Mouse (Mus musculus) embryonic stem cell, embryonic (primary cell): ENCODE data around the gene Ppt2.

ENCODE experiments used
- CTCF ChIA-PET, 4 experiments: fragments of 300-600 bp in 2 of 4; fragments of 350-600 bp in 2 of 4; sonication (Branson Sonifier 250); formaldehyde crosslinking; loops; one replicate each; lab custom pipeline; 2022; ENCODE audit warnings: inconsistent platforms in 2 of 4; lab: Charles Lee
- POLR2A ChIA-PET, 4 experiments: fragments of 300-600 bp in 2 of 4; fragments of 350-600 bp in 2 of 4; sonication (Branson Sonifier 250); formaldehyde crosslinking; loops; one replicate each; lab custom pipeline; 2022; ENCODE audit warnings: antibody characterized with exemption in 4 of 4, inconsistent platforms in 1 of 4; lab: Charles Lee

Gene Ppt2

DNA sequence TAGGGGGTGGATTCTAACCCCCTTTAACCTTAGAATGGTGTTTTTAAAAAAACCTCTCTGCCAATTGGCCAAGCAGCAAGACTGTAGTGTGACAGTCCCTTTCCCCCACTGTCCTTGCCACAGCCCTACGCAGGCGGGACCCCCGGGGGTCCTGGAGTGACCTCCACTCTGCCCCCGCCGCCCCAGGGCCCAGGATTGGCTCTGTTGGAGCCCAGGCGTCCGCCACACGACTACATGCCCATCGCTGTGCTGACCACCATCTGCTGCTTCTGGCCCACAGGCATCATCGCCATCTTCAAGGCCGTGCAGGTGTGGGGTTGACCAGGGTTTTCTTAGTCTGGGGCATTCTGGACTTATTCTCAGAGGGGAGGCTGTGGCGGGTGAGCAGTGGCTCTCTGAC lies 3.3 kb upstream of the Ppt2 start:
- CTCF ChIA-PET = interaction anchor here in 1 of 4 experiments (1.6 kb wide), 1 partner anchor 13 kb away, joined by 10 read pairs; no protein-coding TSS in a partner anchor

DNA sequence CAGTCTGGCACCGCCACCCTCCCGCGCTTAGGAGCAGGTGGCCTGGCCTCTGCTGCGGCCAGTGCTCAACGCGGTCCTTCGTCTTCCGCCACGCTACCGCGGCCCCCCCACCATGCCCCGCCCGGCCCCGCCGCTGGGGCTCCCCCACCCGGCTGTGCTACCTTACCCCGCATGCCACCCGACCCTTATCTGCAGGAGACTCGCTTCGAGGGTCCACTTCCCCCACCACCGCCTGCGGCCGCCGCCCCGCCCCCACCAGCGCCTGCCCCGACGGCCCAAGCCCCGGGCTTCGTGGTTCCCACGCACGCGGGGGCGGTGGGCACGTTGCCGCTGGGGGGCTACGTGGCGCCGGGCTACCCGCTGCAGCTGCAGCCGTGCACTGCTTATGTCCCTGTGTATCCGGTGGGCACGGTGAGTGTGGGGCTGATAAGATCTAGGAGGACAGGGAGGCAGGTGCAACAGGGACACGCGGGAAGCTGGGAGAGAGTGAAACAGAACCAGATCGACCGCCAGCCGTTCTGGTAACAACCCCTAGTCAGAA lies 2.5 kb upstream of the Ppt2 start:
- ChIA-PET POLR2A (no interaction called here), CTCF (no interaction called here)

More for the DNA sequence above, 3.3 kb upstream of the Ppt2 start:
- POLR2A ChIA-PET = interaction anchor here in 1 of 4 experiments (1.8 kb wide), 1 partner anchor 13 kb away, joined by 18 read pairs; the partner anchor contains the start of gene Fkbpl

DNA sequence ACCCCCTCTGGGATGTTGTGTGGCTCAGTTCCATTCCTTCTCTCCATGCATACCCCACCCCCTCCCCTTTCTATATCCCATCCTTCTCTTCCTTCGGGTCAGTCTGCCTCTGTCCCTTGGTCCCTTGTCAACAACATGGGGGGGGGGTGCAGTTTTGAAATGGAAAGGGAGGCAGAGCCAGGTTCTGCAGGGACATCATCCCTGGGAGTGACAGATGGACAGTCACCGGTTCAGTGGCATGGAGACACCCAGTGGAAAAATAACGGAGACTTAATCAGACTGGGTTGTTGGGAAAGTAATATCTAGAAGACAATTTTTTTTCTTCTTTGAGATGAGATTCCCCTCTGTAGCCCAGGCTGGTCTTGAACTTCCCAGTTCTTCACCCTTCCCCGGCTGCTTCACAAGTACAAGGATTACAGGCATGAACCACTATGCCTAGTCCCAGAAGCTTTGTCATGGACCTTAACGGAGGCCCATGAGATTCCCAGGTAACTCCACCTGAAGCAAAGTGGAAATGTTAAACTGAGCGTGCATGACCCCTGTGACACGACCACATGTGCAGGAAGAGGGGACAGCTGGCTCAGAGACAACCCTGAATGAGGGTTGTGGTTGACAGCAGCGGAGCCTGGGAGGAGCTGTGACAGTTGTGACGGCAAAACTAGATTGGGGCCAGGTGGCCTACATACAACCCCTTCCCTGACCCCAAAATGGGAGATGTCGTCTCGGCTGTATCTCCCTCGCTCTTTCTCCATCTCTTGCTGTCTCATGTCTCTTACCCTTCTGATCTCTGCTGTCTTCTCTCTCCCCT lies 1.7 kb upstream of the Ppt2 start:
- ChIA-PET POLR2A (interaction anchor here in 2 of 4 experiments (0.7 to 3.1 kb wide), 4 partner anchors 17 to 521 kb away, joined by 3 to 11 read pairs (median 6); partner anchors contain the start of gene Atf6b (in 1 of the 2)), CTCF (interaction anchor here in 1 of 4 experiments (1.2 kb wide), 1 partner anchor 11 kb away, joined by 6 read pairs; no protein-coding TSS in a partner anchor)

DNA sequence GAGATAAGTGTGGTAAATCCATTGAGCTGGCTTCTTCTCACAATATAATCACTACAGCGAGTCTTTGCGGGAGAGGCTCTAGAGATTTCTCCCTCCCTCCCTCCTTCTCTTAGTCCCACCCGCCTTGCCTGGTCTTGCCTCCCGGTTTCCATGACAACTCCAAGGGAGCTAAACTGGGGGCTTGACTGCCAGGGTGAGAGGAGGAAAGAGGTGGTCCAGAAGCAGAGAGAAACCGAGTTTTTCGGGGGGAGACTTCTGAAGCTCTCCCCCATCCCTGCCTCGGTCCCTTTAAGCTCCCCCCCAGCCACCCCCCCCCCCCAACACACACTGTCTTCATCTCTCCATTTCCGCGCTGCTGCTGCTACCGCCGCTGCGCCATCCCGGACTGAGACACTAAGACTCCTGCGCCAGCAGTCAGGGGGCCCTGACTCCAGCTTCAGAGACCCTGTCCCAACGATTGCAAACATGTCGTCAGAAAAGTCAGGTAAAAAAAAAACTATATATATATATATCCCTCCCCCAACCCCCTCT lies 976 bp upstream of the Ppt2 start, which contains the start of gene Prrt1:
Prrt1 (plus strand) TSS at position 313 of the 531 bp plus-strand sequence.
- CTCF ChIA-PET = interaction anchor here in 1 of 4 experiments (1.2 kb wide), 1 partner anchor 10 kb away, joined by 6 read pairs; no protein-coding TSS in a partner anchor
- POLR2A ChIA-PET = interaction anchor here in 3 of 4 experiments (0.6 to 3.1 kb wide), 10 partner anchors 17 to 520 kb away, joined by 3 to 11 read pairs (median 3); partner anchors contain the start of gene Atf6b (in 2 of the 3)

DNA sequence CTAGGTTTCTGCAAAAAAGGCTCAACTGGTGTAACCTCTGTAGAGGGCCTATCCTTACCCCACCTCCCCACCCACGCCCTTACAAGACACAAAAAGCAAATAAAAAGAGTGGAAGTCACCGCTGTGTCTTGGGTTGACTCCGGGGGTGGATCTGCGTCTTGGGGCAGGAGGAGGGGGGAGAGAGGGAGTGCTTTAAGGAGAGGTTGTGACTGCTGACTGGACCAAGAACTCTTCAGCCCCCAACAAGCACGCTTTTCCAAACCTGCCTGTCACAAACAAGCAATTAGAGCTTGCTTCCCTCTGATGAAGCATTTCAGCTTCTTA lies 296 bp upstream of the Ppt2 start:
- ChIA-PET CTCF (no interaction called here), POLR2A (interaction anchor here in 3 of 4 experiments (0.6 to 3.1 kb wide), 8 partner anchors 16 to 324 kb away, joined by 3 to 11 read pairs (median 4); partner anchors contain the start of genes Atf6b (in 1 of the 3) and Fkbpl (in 1 of the 3))

DNA sequence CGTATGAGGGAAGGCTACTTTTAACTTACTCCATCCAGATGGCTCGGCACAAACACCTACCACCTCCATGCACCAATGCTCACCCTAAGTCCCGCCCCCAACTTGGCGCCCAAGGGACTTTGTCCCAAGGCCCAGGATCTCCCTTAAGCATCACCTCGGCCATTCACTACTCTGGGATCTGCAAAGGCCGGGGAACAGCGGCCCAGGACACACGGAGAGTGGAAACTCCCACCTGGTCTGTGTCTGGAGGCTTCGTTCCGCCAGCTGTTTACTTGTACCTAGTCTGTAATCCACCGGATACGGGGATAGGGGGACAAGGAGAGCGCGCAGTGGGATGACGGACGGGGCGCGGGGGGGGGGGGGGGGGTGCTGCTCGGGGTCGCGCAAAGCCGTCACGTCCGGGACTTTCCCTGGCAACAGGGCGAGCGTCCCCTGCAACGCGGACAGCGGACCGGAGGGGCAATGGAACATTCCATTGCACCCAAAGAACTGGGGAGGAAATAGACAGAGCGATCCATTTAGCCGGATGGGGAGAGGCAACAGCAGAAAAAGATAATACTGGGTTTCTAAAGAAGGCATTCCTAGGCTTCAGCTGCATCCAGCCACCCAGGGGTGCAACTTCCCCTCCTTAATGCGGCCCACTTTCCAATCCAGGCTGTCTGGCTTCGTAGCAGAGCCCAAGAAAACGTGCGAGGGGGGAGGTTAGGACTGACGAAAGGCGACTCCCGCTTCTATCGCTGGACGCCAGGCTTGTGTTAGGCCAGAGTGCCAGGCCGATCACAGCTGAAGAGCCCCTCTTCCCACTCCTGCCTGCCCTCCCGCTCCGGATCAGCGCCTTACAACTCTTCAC lies 992 bp downstream of the Ppt2 start:
- ChIA-PET CTCF (interaction anchor here in 3 of 4 experiments (0.6 to 1.9 kb wide), 4 partner anchors 8 to 187 kb away, joined by 3 to 7 read pairs (median 5); no protein-coding TSS in a partner anchor), POLR2A (interaction anchor here in 3 of 4 experiments (0.6 to 3.1 kb wide), 10 partner anchors 17 to 1239 kb away, joined by 3 to 11 read pairs (median 6); partner anchors contain the start of genes Atf6b (in 3 of the 3), Fkbpl (in 2 of the 3), Agpat1 (in 1 of the 3) and Rnf5 (in 1 of the 3))

DNA sequence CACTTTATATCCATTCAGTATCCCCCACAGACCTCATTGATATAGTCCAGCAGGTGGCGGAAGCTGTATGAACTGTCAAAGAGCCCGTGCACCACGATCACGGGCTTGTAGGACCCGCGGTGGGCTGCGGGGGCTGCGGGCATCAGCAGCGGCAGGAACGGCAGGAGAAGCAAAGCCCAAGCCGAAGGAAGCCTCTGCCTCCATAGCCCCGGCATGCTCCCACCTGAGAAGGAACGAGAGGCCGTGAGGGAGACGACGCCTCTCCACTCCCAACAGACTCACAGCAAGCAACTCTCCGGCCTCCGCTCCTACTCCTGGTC lies 1.6 kb downstream of the Ppt2 start:
- POLR2A ChIA-PET = interaction anchor here (0.5 to 3.1 kb wide), 12 partner anchors 18 to 1240 kb away, joined by 3 to 11 read pairs (median 6); partner anchors contain the start of genes Atf6b (in 3 of the 4), Fkbpl (in 2 of the 4), Agpat1 (in 1 of the 4) and Rnf5 (in 1 of the 4)
- CTCF ChIA-PET = interaction anchor here in 3 of 4 experiments (1.1 to 1.9 kb wide), 3 partner anchors 8 to 71 kb away, joined by 4 to 7 read pairs (median 6); no protein-coding TSS in a partner anchor

DNA sequence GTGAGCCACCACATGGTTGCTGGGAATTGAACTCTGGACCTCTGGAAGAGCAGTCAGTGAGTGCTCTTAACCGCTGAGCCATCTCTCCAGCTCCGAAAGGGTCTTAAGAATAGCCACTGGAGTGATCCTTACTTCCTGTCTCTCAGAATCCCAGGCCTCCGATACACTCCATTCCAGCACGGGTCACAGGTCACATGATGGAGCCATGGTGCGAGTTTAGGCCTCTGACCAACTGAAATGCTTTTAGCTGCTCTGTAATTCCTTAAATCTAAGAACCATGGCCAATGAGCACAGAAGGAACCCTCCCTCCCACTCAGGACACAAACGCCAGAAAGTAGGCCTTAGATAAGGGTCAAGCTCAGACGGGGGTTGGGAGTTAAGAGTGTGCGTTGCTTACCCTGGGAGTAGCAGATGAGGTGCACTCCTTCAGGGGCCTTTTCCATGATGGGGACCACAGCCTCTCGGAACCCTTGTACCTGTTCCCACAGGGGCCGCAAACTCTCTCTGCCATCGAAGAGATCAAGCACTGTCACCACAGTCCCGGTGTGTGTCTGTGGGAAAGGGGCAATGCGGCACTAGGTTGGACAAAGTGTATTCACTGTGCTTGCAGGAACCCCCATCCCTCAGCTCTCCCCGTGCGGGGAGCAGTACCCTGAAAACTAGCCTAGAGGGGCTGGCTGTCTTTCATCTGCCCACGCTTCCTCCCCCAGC lies 2.1 kb downstream of the Ppt2 start:
- CTCF ChIA-PET = interaction anchor here in 2 of 4 experiments (1.1 to 1.9 kb wide), 2 partner anchors 8 to 71 kb away, joined by 4 to 6 read pairs; no protein-coding TSS in a partner anchor
- POLR2A ChIA-PET = interaction anchor here (0.5 to 2.4 kb wide), 10 partner anchors 18 to 456 kb away, joined by 3 to 10 read pairs (median 6); partner anchors contain the start of genes Atf6b (in 2 of the 4), Fkbpl (in 2 of the 4), Agpat1 (in 1 of the 4) and Rnf5 (in 1 of the 4)

DNA sequence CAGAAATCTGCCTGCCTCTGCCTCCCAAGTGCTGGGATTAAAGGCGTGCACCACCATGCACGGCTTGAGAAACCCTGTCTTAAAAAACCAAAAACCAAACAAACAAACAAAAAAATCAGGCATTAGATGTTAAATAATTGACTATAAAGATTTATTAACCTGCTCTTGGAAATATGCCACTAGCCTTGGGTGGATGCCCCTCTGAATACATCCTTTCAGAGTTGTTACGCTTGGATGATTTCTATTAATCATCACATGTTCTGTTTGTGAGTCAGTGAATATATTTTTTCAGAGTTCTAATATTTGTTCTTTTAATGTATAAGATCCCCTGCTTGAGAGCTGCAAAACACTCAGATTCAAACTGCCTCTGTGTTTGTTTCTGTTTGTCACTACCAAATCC lies 3.3 kb downstream of the Ppt2 start:
- ChIA-PET CTCF (no interaction called here), POLR2A (no interaction called here)

DNA sequence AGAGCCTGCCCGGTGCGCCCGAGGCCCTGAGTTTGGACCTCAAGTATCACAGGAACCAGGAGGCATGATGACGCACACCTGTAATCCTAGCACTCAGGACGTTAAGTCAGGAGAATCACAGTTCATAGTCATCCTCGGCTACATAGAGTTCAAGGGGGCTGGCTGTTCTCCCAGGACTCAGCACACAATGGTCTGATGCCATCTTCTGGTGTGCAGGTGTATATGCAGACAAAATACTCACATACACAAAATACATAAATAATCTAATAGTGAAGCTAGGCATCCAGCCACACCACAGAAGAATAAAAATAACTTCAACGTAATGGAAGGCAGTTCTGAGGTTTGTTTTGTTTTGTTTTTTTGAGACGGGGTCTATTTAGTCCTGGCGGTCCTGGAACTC lies 5.1 kb downstream of the Ppt2 start:
- POLR2A ChIA-PET = interaction anchor here in 2 of 4 experiments (0.6 to 1.0 kb wide), 4 partner anchors 11 to 21 kb away, joined by 3 to 4 read pairs (median 3); partner anchors contain the start of gene Agpat1 (in 1 of the 2)
- CTCF ChIA-PET = interaction anchor here in 3 of 4 experiments (0.6 to 1.2 kb wide), 8 partner anchors 8 to 182 kb away, joined by 3 to 4 read pairs (median 3); partner anchors contain the start of gene Atf6b (in 1 of the 3)

DNA sequence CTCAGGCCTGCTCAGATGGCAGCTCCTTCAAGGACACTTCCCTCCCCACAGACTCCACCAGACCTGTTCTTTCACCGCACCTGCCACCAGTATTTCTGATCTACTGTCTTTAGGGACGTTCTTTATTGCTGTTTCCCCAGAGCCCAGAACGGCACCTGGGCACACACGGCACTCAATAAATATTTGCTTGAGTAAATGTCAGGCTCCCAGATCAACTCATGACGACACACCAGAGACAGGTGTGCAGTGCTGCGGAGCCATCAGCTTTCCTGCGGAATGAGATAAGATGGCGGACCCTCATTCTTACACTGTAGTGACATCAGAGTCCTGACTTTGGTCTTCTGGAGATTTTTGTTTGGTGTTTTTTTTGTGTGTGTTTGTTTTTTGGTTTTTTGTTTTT lies 7.3 kb downstream of the Ppt2 start:
- CTCF ChIA-PET = interaction anchor here in 3 of 4 experiments (0.9 to 1.2 kb wide), 4 partner anchors 15 to 66 kb away, joined by 3 to 4 read pairs (median 4); no protein-coding TSS in a partner anchor

DNA sequence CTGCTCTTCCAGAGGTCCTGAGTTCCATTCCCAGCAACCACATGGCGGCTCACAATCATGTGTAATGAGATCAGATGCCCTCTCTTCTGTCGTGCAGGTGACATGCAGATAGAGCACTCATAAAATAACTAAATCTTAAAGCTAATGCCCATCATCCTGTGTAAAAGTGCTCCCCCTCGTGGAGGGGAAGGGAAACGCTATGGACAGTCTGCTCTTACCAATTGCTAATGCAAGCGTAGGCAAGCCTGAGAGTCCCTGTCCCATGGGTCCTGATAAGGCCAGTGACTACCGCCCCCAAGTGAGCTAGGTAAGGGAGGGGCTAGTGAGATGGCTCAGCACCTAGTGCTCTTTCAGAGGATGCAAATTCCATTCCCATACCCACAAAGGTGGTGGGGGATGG lies 9.3 kb downstream of the Ppt2 start:
- ChIA-PET CTCF (interaction anchor here (0.5 to 1.9 kb wide), 73 partner anchors 8 to 727 kb away, joined by 3 to 30 read pairs (median 4); partner anchors contain the start of genes Atf6b (in 3 of the 4), Ager (in 2 of the 4), Agpat1 (in 2 of the 4) and Fkbpl (in 2 of the 4)), POLR2A (interaction anchor here (0.6 to 3.1 kb wide), 23 partner anchors 9 to 582 kb away, joined by 3 to 34 read pairs (median 4); partner anchors contain the start of genes Agpat1 (in 3 of the 4), Rnf5 (in 3 of the 4), Atf6b (in 1 of the 4) and Fkbpl (in 1 of the 4))

More for the DNA sequence above, 7.3 kb downstream of the Ppt2 start:
- POLR2A ChIA-PET = interaction anchor here in 2 of 4 experiments (0.5 to 3.1 kb wide), 6 partner anchors 12 to 502 kb away, joined by 3 to 34 read pairs (median 4); partner anchors contain the start of genes Agpat1 (in 1 of the 2) and Rnf5 (in 1 of the 2)

DNA sequence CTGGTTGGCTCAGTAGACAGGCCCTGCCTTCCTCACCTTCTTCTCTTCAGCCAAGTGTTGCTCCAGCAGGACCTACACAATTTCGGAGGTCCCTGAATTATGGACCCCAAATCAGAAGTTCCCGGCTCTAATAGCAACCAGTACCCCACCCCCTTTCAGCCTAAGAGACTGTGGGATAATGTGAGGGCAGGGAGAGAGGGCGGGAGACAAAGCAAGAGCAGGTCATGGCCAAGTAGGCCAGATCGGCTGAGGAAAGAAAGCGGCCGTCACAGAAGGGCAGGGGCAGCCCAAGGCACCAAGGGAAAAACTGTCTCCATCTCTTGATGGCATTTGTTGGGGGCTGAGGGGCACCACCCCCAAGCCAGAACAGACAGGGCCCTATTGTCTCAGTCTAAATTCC lies 12.4 kb downstream of the Ppt2 start, which contains the start of gene Egfl8:
Egfl8 (minus strand) TSS at position 101 of the 400 bp plus-strand sequence.
- ChIA-PET CTCF (interaction anchor here in 1 of 4 experiments (1.5 kb wide), 1 partner anchor 44 kb away, joined by 4 read pairs; no protein-coding TSS in a partner anchor), POLR2A (interaction anchor here in 1 of 4 experiments (2.2 kb wide), 1 partner anchor 11 kb away, joined by 20 read pairs; the partner anchor contains the start of genes Agpat1 and Rnf5)

DNA sequence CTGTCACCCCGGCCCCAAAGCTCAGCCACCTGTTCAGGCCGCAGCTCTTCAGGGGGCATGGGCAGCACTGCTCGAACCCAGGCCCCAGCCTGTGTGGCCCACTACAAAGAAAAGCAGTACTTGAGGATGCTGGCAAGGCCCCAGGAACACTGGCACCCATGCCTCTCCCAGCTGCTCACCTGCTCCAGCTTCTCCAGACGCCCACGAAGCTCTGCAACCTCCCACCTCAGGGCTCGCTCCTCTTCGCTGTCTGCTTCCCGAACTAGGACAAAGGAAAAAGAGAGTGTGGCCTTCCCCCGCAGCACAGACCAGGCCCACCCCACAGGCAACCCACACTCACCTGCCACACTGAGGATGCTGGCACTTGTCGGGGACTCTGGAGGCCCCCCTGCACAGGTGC lies 14.5 kb downstream of the Ppt2 start:
- ChIA-PET CTCF (interaction anchor here in 1 of 4 experiments (1.6 kb wide), 1 partner anchor 10 kb away, joined by 4 read pairs; no protein-coding TSS in a partner anchor), POLR2A (interaction anchor here in 3 of 4 experiments (0.9 to 2.5 kb wide), 9 partner anchors 8 to 41 kb away, joined by 3 to 20 read pairs (median 3); partner anchors contain the start of genes Agpat1 (in 2 of the 3), Rnf5 (in 2 of the 3), Gpsm3 (in 1 of the 3) and Pbx2 (in 1 of the 3))

DNA sequence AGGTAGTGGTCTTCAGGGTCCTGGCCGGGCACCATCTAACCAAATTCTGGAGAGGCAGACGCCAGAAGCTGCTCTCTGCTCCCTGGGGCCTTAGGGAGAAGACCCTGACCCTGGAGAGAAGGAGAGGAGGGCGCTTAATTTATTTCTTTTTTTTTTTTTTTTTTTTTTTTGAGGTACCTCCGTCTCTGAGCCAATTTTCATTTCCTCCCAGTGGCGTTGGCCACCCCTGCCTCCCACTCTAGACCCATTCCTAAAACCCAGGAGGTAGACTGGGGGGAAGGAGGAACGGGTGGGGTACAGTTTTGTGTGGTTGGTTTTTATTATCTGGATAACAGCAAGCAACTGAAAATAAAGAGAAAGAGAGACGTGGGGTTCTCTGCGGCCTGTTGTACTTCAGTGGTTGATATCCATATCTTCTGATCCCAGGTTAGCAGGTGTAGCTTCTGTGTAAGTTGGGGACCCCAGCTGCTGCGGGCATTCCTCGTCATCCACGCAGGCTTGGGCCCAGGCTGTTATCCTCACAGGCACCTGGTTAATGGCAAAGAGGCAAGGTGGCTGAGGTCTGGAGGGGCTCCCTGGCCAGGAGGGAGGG lies 15.2 kb downstream of the Ppt2 start:
- POLR2A ChIA-PET = interaction anchor here in 1 of 4 experiments (1.2 to 2.5 kb wide), 2 partner anchors 9 to 19 kb away, joined by 4 to 10 read pairs; partner anchors contain the start of genes Agpat1 and Rnf5
- CTCF ChIA-PET = no interaction called here
